Mouse (Mus musculus) megakaryocyte-erythroid progenitor cell, adult 5-6 weeks (primary cell): ENCODE results near the gene Csnk2a2. TPM values are rescaled to one million over a fixed set of nuclear protein-coding genes. Genes with fewer than 3 reads are reported as not detected.
A peak's percentile ranks its signal among the peaks of the same experiment; 100 is the strongest.

Experiments
- ATAC-seq: replicated peaks from 2 replicates; pipeline ENCODE4 v1.8.0; 2016; ENCODE audit warnings: mild to moderate bottlenecking, inconsistent platforms; ENCODE audit not compliant: severe bottlenecking, poor library complexity, low FRiP score, low TSS enrichment
- total RNA-seq, 2 experiments: library from RNA; stranded (forward) in 1 of 2; stranded (reverse) in 1 of 2; fragments of 200-1000, 215-1000 nt in 1 of 2; fragments of >200 nt in 1 of 2; fragmentation: Nextera tagmentation in 1 of 2; gene quantifications; 2 replicates each; pipeline ENCODE4 v1.2.3; 2014 to 2017

Gene Csnk2a2
- 60.1 and 77.7 TPM in 2 replicates for total RNA-seq (2014; fragmentation: Nextera tagmentation)
- 32.9 and 43.0 TPM in 2 replicates for total RNA-seq (2017)

DNA sequence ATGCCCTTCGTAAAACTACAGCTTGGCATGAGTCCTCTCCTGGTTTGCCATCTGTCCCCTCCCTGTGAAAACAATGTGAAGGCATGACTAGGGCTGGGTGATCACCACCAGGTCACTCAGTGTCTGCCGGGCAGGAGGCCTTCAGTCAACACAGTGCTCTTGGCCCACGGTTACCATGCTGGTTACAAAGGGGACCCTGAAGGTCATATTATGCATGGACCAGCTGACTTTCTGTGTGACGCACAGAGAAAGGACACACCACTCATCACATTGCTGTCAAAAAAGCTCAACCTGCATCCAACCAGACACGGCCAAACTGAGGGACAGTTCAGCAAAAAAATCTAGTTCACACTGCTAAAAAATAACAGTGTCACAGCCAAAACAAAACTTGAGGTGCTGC, at the start of gene Csnk2a2:
TSS of gene Csnk2a2 (minus strand) at position 34 of the 400 bp plus-strand sequence.
- ATAC-seq: no peak

DNA sequence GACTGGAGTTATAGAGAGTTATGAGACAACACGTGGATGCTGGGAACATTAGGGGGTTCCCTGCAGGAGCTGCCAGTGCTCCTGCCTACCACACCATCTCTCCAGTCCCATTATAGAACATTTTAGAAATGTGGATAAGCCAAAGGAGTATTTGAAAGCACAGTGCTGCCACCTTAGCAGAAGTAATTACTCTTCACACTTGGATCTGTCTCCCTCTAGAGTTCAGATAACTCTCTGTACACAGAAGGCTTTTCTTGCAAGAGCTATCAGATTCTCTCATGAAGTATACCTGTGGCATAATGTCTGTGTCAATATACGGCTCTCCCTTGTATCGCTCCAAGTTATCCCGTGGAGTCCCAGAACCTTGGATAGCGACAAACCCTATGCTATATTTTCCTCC, 49.6 kb upstream of the Csnk2a2 start:
- no peak for ATAC-seq

- ATAC-seq: peak; percentile 89
Measured at GRCm38 (mm10) chr8:95533584-95534387, 43.9 kb upstream of the Csnk2a2 start, which contains the start of gene Ccdc113. TSS of gene Ccdc113 (plus strand) at chr8:95534085.

DNA sequence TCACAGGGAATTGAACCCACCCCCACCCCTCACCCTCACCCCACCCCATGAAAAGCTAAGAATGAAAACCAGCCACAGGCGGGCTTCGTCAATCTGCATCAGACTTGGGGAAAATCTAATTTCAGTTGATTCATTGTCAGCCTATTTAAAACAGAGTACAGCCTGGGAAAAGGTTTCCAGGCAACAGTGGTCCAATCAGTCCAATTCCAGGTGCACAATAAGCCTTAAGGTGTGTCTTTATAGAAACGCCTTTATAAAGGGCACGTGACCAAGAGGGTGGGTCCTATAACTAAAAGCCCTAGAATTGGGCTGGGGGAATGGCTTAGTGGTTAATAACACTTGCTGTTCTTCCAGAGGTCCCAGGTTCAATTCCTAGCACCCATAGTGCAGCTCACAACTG, 42.4 kb upstream of the Csnk2a2 start:
- no peak for ATAC-seq

- no peak for ATAC-seq
Measured at GRCm38 (mm10) chr8:95528750-95529310, 39.0 kb upstream of the Csnk2a2 start.

GRCm38 (mm10) chr8:95528194-95528593, 38.4 kb upstream of the Csnk2a2 start:
- no peak for ATAC-seq

- ATAC-seq: no peak
Measured at GRCm38 (mm10) chr8:95523991-95524390, 34.2 kb upstream of the Csnk2a2 start.

GRCm38 (mm10) chr8:95516928-95517327, 27.1 kb upstream of the Csnk2a2 start:
- no peak for ATAC-seq

GRCm38 (mm10) chr8:95513219-95513618, 23.4 kb upstream of the Csnk2a2 start:
- ATAC-seq: no peak

DNA sequence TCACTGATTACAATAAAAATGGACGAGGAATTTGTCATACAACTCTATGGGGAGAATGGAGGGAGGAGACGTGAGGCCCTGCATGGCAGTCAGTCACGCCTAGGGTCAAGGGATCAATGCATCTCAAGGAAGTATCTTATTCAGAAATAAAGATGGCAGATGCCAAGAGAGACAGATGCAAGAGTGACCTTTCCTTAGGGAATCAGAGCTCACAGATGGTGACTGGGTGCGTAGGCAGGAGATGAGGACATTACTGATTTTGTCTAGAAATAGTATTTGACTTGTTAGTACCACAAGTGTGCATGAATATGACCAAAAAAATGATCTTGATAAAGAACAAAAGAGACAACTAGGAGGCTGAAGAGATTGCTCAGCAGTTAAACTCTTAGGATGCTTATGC, 22.4 kb upstream of the Csnk2a2 start:
- ATAC-seq: no peak

- ATAC-seq: no peak
Measured at GRCm38 (mm10) chr8:95506245-95506644, 16.4 kb upstream of the Csnk2a2 start.

- ATAC-seq: no peak
Measured at GRCm38 (mm10) chr8:95505606-95506005, 15.8 kb upstream of the Csnk2a2 start.

GRCm38 (mm10) chr8:95504835-95505234, 15.0 kb upstream of the Csnk2a2 start:
- no peak for ATAC-seq

DNA sequence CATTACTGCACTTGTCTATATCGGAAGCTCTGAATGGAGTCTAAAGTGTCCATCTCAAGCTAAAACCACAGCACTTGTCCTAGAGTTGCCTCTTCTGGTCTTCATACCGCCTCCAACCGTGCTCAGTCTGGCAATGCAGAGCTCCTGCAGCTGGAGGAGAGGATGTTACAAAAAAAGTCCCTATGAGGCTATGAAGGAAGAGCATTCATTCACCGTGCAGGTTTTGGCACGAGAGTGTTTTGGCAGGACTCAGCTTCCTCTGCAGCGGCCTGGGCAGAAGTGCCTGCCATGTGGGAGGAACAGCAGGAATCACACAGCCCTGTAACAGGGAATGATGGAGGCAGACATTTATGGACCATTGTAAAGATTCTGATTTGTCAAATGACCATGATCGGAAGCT, 12.6 kb upstream of the Csnk2a2 start:
- ATAC-seq: no peak

- ATAC-seq: no peak
Measured at GRCm38 (mm10) chr8:95500436-95500835, 10.6 kb upstream of the Csnk2a2 start.

GRCm38 (mm10) chr8:95499266-95500064, 9.6 kb upstream of the Csnk2a2 start:
- no peak for ATAC-seq

- no peak for ATAC-seq
Measured at GRCm38 (mm10) chr8:95497821-95498220, 8.0 kb upstream of the Csnk2a2 start.

DNA sequence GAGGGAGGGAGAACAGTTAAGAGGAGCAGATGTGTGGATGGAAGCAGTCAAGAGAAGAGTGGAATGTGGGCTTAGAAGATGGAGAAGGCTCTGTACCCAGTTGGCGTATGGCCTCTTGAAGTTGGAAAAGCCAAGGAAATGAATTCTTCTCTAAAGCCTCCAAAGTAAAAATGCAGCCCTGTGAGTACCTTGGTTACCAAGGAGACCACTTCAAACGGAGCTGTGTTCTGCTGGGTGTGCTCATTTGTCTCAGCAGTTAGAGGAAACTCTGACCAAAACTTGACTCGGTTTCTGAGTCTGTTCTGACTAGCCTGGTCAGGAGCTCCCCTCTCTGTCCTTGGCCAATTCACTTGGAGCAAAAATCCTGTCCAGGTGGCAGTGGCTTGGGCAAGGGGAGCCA, 6.6 kb upstream of the Csnk2a2 start:
- ATAC-seq: no peak

GRCm38 (mm10) chr8:95495444-95495843, 5.6 kb upstream of the Csnk2a2 start:
- ATAC-seq: no peak

- ATAC-seq: no peak
Measured at GRCm38 (mm10) chr8:95492057-95492456, 2.2 kb upstream of the Csnk2a2 start.
